Mouse (Mus musculus) CH12.LX (cell line): ENCODE data around the gene Zbtb8os. TPM values are rescaled to one million over a fixed set of nuclear protein-coding genes. Genes with fewer than 3 reads are reported as not detected.
A peak's percentile ranks its signal among the peaks of the same experiment; 100 is the strongest.

Experiments used
- DNase-seq: peaks from one replicate; pipeline ENCODE4 v3.0.0-alpha.2; 2013; ENCODE audit errors: extremely low read depth
- H3K27ac ChIP-seq: 2 replicates; pipeline ENCODE4 v1.5.1; 2012; ENCODE audit warnings: low read depth, mild to moderate bottlenecking, control low read depth, moderate library complexity; ENCODE audit not compliant: insufficient read depth
- H3K27me3 ChIP-seq: replicated peaks from 2 replicates; pipeline ENCODE3; 2012; ENCODE audit warnings: inconsistent platforms
- H3K36me3 ChIP-seq, 2 experiments: replicated peaks in 1 of 2; 2 replicates each; pipeline versions ENCODE3 to v1.6.1; 2012; ENCODE audit warnings: inconsistent platforms in 1 of 2, low read length in 1 of 2, mild to moderate bottlenecking in 1 of 2, mixed read lengths in 1 of 2, moderate library complexity in 1 of 2; ENCODE audit not compliant: control insufficient read depth in 1 of 2, insufficient read depth in 1 of 2
- H3K4me1 ChIP-seq, 2 experiments: 2 replicates each; pipeline ENCODE4 v1.6.1; 2012; ENCODE audit warnings: inconsistent platforms in 1 of 2, moderate library complexity in 1 of 2; ENCODE audit not compliant: insufficient read depth in 2 of 2, control insufficient read depth in 1 of 2
- H3K4me2 ChIP-seq: 2 replicates; pipeline ENCODE4 v1.6.1; 2012; ENCODE audit warnings: low read depth, mild to moderate bottlenecking, control low read depth; ENCODE audit not compliant: poor library complexity, insufficient read depth, severe bottlenecking
- H3K4me3 ChIP-seq, 3 experiments: fragments of 150-350 bp in 1 of 3; sonication (generic) in 1 of 3; replicated peaks in 1 of 3; 2 replicates each; pipeline versions ENCODE3 to v1.5.1; 2011 to 2012; ENCODE audit warnings: low read depth in 2 of 3, low read length in 2 of 3, mild to moderate bottlenecking in 2 of 3, moderate library complexity in 2 of 3, control low read depth in 1 of 3, improper control_type of control experiment in 1 of 3, inconsistent platforms in 1 of 3, mixed read lengths in 1 of 3; ENCODE audit not compliant: poor library complexity in 1 of 3
- H3K79me2 ChIP-seq: replicated peaks from 2 replicates; pipeline ENCODE4 v1.6.1; 2012; ENCODE audit warnings: mild to moderate bottlenecking, moderate library complexity; ENCODE audit not compliant: control insufficient read depth, poor library complexity, insufficient read depth, severe bottlenecking; ENCODE audit errors: extremely low read depth
- H3K9ac ChIP-seq: 2 replicates; pipeline ENCODE4 v1.6.1; 2012; ENCODE audit warnings: low read depth, mild to moderate bottlenecking, control low read depth, moderate library complexity; ENCODE audit not compliant: insufficient read depth
- H3K9me3 ChIP-seq: replicated peaks from 2 replicates; pipeline ENCODE3; 2012; ENCODE audit warnings: low read length, inconsistent platforms, mixed read lengths
- BHLHE40 ChIP-seq: IDR thresholded peaks from 2 replicates; pipeline ENCODE4 v1.6.1; 2011; ENCODE audit warnings: mild to moderate bottlenecking, low read depth, low read length, improper control_type of control experiment
- KAT2A ChIP-seq: IDR thresholded peaks from 2 replicates; pipeline ENCODE4 v1.6.1; 2012; ENCODE audit warnings: low read length, improper control_type of control experiment, inconsistent platforms; ENCODE audit not compliant: insufficient replicate concordance
- MEF2A ChIP-seq: IDR thresholded peaks from 2 replicates; pipeline ENCODE4 v1.6.1; 2014; ENCODE audit warnings: low read depth, mild to moderate bottlenecking, inconsistent platforms, low read length, improper control_type of control experiment, borderline replicate concordance
- POLR2A ChIP-seq: IDR thresholded peaks from 2 replicates; pipeline ENCODE4 v1.6.1; 2011; ENCODE audit warnings: low read depth, mild to moderate bottlenecking, improper control_type of control experiment, low read length
- TBP ChIP-seq: conservative IDR thresholded peaks from 2 replicates; pipeline ENCODE4 v1.6.1; 2011; ENCODE audit warnings: low read depth, low read length, improper control_type of control experiment
- ZMIZ1 ChIP-seq: IDR thresholded peaks from 2 replicates; pipeline ENCODE4 v1.6.1; 2012; ENCODE audit warnings: low read depth, mild to moderate bottlenecking, inconsistent platforms, low read length, improper control_type of control experiment
- dilution Hi-C: fragments of 300-500 bp; cut with MboI; formaldehyde crosslinking; loops from 2 replicates; pipeline ENCODE4 v1.14.3; 2020; ENCODE audit warnings: low sequenced_read_pairs; ENCODE audit not compliant: extremely low pct_unique_long_range_greater_than_20kb, extremely low pct_ligation_motif_present
- in situ Hi-C: fragments of 300-500 bp; cut with MboI; formaldehyde crosslinking; loops from 3 replicates; pipeline ENCODE4 v1.14.3; 2019; ENCODE audit warnings: low sequenced_read_pairs, low pct_ligation_motif_present, low pct_unique_long_range_greater_than_20kb, mixed read lengths
- polyA plus RNA-seq: library from polyadenylated mRNA; unstranded; fragments of >175 nt; gene quantifications from 2 replicates; pipeline ENCODE4 v1.2.1, GENCODE M21; 2012; ENCODE audit warnings: low read depth; ENCODE audit not compliant: insufficient read length
- total RNA-seq, 2 experiments: library from RNA; depleted of rRNA; stranded (reverse); fragments of 300-350 nt in 1 of 2; fragments of >200 nt in 1 of 2; gene quantifications; 2 replicates each; pipeline ENCODE4 v1.2.3; 2012 to 2014

The Zbtb8os gene
- total and polyA plus RNA-seq, 3 experiments, result 104 to 135 (median 134) TPM

GRCm38 (mm10) chr4:129335216-129336074 is at the start of gene Zbtb8os, which contains the start of gene Rbbp4 (continued):
- TF ChIP-seq MEF2A, result no peak; the same call in 1 of the 2 replicates

DNA sequence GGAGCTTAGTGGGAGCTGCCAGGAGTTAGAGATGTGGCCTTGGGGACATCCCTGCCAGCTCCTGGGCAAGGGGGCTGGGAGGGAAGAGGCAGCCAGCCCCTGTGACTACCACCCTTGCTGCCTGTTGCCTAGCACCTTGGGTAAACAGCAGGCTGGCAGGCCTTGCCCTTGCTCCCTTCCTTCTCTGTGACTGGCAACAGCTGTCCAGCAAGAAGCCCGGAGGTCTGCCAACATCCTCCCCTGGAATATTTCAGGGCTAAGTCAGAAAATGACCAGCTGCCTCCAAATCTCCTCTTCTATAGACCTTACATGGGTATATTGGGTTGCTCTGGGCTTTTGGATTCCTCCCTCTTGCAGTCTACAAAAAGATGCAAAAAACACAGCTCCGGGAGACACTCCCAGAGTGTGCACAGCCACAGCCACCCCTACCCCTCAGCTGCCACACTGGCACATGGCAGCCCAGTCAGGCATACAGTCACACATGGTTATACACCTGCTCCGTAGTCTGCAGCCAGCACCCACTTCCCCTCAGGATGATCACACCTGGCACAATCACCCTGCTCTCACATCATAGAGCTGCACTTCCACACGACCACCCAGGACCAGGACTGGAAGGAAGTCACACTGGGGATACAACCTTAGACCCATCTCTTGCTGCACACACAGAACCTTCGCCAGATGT is 49.4 kb upstream of the Zbtb8os start:
- TF ChIP-seq KAT2A, result no peak
- 0 out of 2 replicates have a peak, but pooled peaks have one; percentile 11 for TF ChIP-seq BHLHE40
- dilution Hi-C loops, result no loop called here
- no peak overlapping the region for H3K4me2 ChIP-seq

GRCm38 (mm10) chr4:129286683-129287471 is 48.6 kb upstream of the Zbtb8os start:
- Histone ChIP-seq H3K79me2 (no peaks in the 10 kb centered on the region), H3K4me3 (peak overlapping the region in 1 of 3 experiments; percentile 22), H3K9me3 (no peaks in the 10 kb centered on the region), H3K27ac (no peak overlapping the region), H3K9ac (0 out of 2 replicates have a peak overlapping the region, but pooled peaks have one; percentile 16), H3K36me3 (no peaks in the 10 kb centered on the region), H3K4me2 (peak overlapping the region; percentile 93), H3K27me3 (peaks cover 9% of the 10 kb centered on the region), H3K4me1 (peaks cover 3% of the 10 kb centered on the region in 2 experiments; a peak in 3 of 4 replicates)
- in situ Hi-C loops, result no loop called here
- dilution Hi-C loops, result no loop called here
- TF ChIP-seq TBP (no peak), POLR2A (no peak), ZMIZ1 (no peak)
- no peak for DNase-seq

More for the DNA sequence above, 49.4 kb upstream of the Zbtb8os start:
- H3K79me2 ChIP-seq, result no peaks in the 10 kb centered on the region
- no peaks in the 10 kb centered on the region for H3K9me3 ChIP-seq
- no peak overlapping the region for H3K9ac ChIP-seq
- no peak overlapping the region for H3K4me3 ChIP-seq
- peaks cover 9% of the 10 kb centered on the region for H3K27me3 ChIP-seq
- in situ Hi-C loops, result no loop called here
- H3K36me3 ChIP-seq, result no peaks in the 10 kb centered on the region
- H3K4me1 ChIP-seq, result peaks cover 3% of the 10 kb centered on the region in 2 experiments; a peak in 3 of 4 replicates
- no peak overlapping the region for H3K27ac ChIP-seq
- no peak for DNase-seq
